Mouse (Mus musculus) lung, postnatal 0 days (tissue): Measurements from ENCODE around the gene Iqcj.

ENCODE experiments used
- CTCF ChIP-seq: IDR thresholded peaks from 2 replicates; pipeline ENCODE4 v1.5.1; 2016; ENCODE audit warnings: antibody characterized with exemption, mild to moderate bottlenecking
- EP300 ChIP-seq: IDR thresholded peaks from 2 replicates; pipeline ENCODE4 v1.6.1; 2016; ENCODE audit warnings: antibody characterized with exemption, mild to moderate bottlenecking, control low read depth

- TF ChIP-seq CTCF (no peak), EP300 (no peak)
Measured at GRCm38 (mm10) chr3:67960727-67961126, 68.7 kb downstream of the Iqcj start.
